Mouse (Mus musculus): ENCODE measurements around the gene Zbtb5. TPM values are rescaled to one million over a fixed set of nuclear protein-coding genes. Genes with fewer than 3 reads are reported as not detected.
A peak's percentile ranks its signal among the peaks of the same experiment; 100 is the strongest.
"Not testable (repeated sequence)": the region's sequence is repeated elsewhere in the genome, so short reads cannot be mapped to it uniquely, and the experiment has no call there.

The Zbtb5 gene
- polyA plus RNA-seq, 1 experiment from 2014 or later = 43.0 TPM

- H3K36me3 ChIP-seq = no peaks in the 10 kb centered on the region
- H3K4me3 ChIP-seq = no peak overlapping the region
- 78% methylated on average over 9 of the region's 9 CpGs for WGBS
- 0 out of 2 replicates have a peak overlapping the region, but pooled peaks have one; percentile 34 for H3K27ac ChIP-seq
- DNase-seq (ENCODE audit: low spot score) = no peak
- no peaks in the 10 kb centered on the region for H3K27me3 ChIP-seq (ENCODE audit: low read depth, poor library complexity, severe bottlenecking)
- no peaks in the 10 kb centered on the region for H3K9me3 ChIP-seq (replicated peaks)
- H3K4me1 ChIP-seq = peaks cover 7% of the 10 kb centered on the region
These were observed 59.2 kb downstream of the Zbtb5 start for GRCm38 (mm10) chr4:44953041-44953440.

GRCm38 (mm10) chr4:44948314-44948713 is 63.9 kb downstream of the Zbtb5 start:
- Histone ChIP-seq H3K27ac (no peak overlapping the region), H3K9me3 (replicated peaks) (no peaks in the 10 kb centered on the region), H3K36me3 (no peaks in the 10 kb centered on the region), H3K4me1 (peaks cover 5% of the 10 kb centered on the region), H3K27me3 (ENCODE audit: low read depth, poor library complexity, severe bottlenecking) (no peaks in the 10 kb centered on the region), H3K4me3 (no peak overlapping the region)
- no peak for DNase-seq (ENCODE audit: low spot score)
- 90% methylated on average over 1 of the region's 1 CpGs for WGBS

- WGBS = 89% methylated on average over 5 of the region's 5 CpGs
- no peak for DNase-seq (ENCODE audit: low spot score)
These were observed 64.7 kb downstream of the Zbtb5 start for GRCm38 (mm10) chr4:44947464-44947863.

GRCm38 (mm10) chr4:44946126-44946525 is 66.1 kb downstream of the Zbtb5 start:
- 89% methylated on average over 2 of the region's 2 CpGs for WGBS
- H3K27ac ChIP-seq; H3K9me3 ChIP-seq (replicated peaks); H3K4me1 ChIP-seq; H3K27me3 ChIP-seq (ENCODE audit: low read depth, poor library complexity, severe bottlenecking); H3K4me3 ChIP-seq; H3K36me3 ChIP-seq; DNase-seq (ENCODE audit: low spot score): not testable (repeated sequence)

More at GRCm38 (mm10) chr4:44947464-44947863, 64.7 kb downstream of the Zbtb5 start:
- no peaks in the 10 kb centered on the region for H3K9me3 ChIP-seq (replicated peaks)
- H3K4me3 ChIP-seq = no peak overlapping the region
- no peaks in the 10 kb centered on the region for H3K27me3 ChIP-seq (ENCODE audit: low read depth, poor library complexity, severe bottlenecking)
- H3K4me1 ChIP-seq = no peaks in the 10 kb centered on the region
- no peaks in the 10 kb centered on the region for H3K36me3 ChIP-seq
- no peak overlapping the region for H3K27ac ChIP-seq

GRCm38 (mm10) chr4:44944426-44945075 is 67.7 kb downstream of the Zbtb5 start:
- WGBS = 89% methylated on average over 10 of the region's 10 CpGs
- Histone ChIP-seq H3K4me1 (no peaks in the 10 kb centered on the region), H3K4me3 (no peak overlapping the region), H3K9me3 (replicated peaks) (no peaks in the 10 kb centered on the region), H3K27me3 (ENCODE audit: low read depth, poor library complexity, severe bottlenecking) (no peaks in the 10 kb centered on the region), H3K36me3 (no peaks in the 10 kb centered on the region), H3K27ac (no peak overlapping the region)
- DNase-seq (ENCODE audit: low spot score) = no peak

GRCm38 (mm10) chr4:44943480-44943879 is 68.7 kb downstream of the Zbtb5 start:
- no peaks in the 10 kb centered on the region for H3K36me3 ChIP-seq
- no peaks in the 10 kb centered on the region for H3K27me3 ChIP-seq (ENCODE audit: low read depth, poor library complexity, severe bottlenecking)
- H3K4me1 ChIP-seq = no peaks in the 10 kb centered on the region
- no peak overlapping the region for H3K4me3 ChIP-seq
- DNase-seq (ENCODE audit: low spot score) = no peak
- WGBS = 87% methylated on average over 6 of the region's 6 CpGs
- H3K27ac ChIP-seq = no peak overlapping the region
- no peaks in the 10 kb centered on the region for H3K9me3 ChIP-seq (replicated peaks)

GRCm38 (mm10) chr4:44942237-44942636 is 70.0 kb downstream of the Zbtb5 start:
- Histone ChIP-seq H3K27ac (no peak overlapping the region), H3K4me3 (no peak overlapping the region), H3K4me1 (no peaks in the 10 kb centered on the region), H3K27me3 (ENCODE audit: low read depth, poor library complexity, severe bottlenecking) (no peaks in the 10 kb centered on the region), H3K36me3 (no peaks in the 10 kb centered on the region), H3K9me3 (replicated peaks) (no peaks in the 10 kb centered on the region)
- no peak for DNase-seq (ENCODE audit: low spot score)
- 94% methylated on average over 1 of the region's 1 CpGs for WGBS

Other genes starting within 250 kb of the Zbtb5 start
- gene Grhpr, start 31.0 kb downstream of the Zbtb5 start, polyA plus RNA-seq (2016; fragmentation: Nextera tagmentation; extraction: Ambion mirVana) = 80.9 and 91.8 TPM in 2 replicates
- gene Polr1e, start 6.2 kb upstream of the Zbtb5 start, polyA plus RNA-seq (2016; fragmentation: Nextera tagmentation; extraction: Ambion mirVana) = 60.8 and 71.9 TPM in 2 replicates
- gene Fbxo10, start 72.2 kb upstream of the Zbtb5 start, polyA plus RNA-seq (2016; fragmentation: Nextera tagmentation; extraction: Ambion mirVana) = 13.7 and 17.9 TPM in 2 replicates
- gene Tomm5, start 95.7 kb upstream of the Zbtb5 start, polyA plus RNA-seq (2016; fragmentation: Nextera tagmentation; extraction: Ambion mirVana) = 210 and 265 TPM in 2 replicates
- gene Frmpd1, start 172.5 kb upstream of the Zbtb5 start, polyA plus RNA-seq (2016; fragmentation: Nextera tagmentation; extraction: Ambion mirVana) = 0.45 and 1.2 TPM in 2 replicates

All from limb, embryonic 10.5 days (tissue).